Mouse (Mus musculus) erythroid progenitor cell, adult 5-6 weeks (primary cell): Measurements from ENCODE around the gene 6720489N17Rik. TPM values are rescaled to one million over a fixed set of nuclear protein-coding genes. Genes with fewer than 3 reads are reported as not detected.
"Not testable (repeated sequence)": the region's sequence is repeated elsewhere in the genome, so short reads cannot be mapped to it uniquely, and the experiment has no call there.

Source experiments
- ATAC-seq: replicated peaks from 2 replicates; pipeline ENCODE4 v1.8.0; 2016; ENCODE audit warnings: moderate number of reproducible peaks, mild to moderate bottlenecking, moderate TSS enrichment, inconsistent platforms; ENCODE audit not compliant: poor library complexity, low FRiP score, severe bottlenecking
- total RNA-seq, 2 experiments: library from RNA; stranded (forward) in 1 of 2; stranded (reverse) in 1 of 2; fragments of 150-400 nt in 1 of 2; fragments of 186-747, 209-891 nt in 1 of 2; gene quantifications; 2 replicates each; pipeline versions ENCODE4 v1.2.3 to v1.2.4; 2015 to 2017; ENCODE audit warnings: low replicate concordance in 2 of 2

The 6720489N17Rik gene
- total RNA-seq (2015; ENCODE audit: low replicate concordance) (1.8 and 4.2 TPM in 2 replicates), total RNA-seq (2017; ENCODE audit: low replicate concordance) (4.9 and 33.1 TPM in 2 replicates)

DNA sequence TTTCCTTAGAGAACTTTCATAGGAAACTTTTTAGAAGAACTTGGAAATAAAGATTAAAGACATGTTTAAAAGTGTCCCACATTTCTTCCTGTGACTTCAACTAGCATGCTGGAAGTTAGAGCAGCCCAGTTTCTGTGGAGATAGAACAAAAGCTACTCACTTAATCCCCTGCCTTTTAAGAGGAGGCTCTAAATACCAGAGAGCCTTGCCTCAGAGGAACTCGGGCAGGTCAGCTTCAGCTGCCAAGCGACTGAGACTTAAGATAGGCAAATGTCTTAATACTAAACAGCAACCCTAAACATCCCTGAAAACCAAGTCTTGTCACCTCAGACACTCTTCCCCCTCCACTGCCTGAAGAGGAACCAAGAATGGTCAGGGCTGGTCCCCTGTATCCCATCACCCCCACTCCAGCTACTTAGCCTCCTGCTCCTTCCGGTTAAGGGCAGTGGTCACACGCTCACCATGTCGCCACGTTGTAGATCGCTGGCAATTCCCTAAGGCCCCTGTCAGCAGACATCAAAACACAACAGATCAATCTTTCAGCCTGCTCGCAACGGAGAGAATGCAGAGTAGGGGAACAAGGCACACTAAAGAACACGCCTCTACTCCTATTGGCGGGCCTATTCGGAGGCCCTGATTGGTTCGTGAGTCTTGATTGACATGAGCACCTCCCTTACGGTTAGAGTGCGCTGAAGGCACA, at the start of gene 6720489N17Rik:
6720489N17Rik (minus strand) TSS at position 606 of the 700 bp plus-strand sequence.
- ATAC-seq: peak; percentile 100

DNA sequence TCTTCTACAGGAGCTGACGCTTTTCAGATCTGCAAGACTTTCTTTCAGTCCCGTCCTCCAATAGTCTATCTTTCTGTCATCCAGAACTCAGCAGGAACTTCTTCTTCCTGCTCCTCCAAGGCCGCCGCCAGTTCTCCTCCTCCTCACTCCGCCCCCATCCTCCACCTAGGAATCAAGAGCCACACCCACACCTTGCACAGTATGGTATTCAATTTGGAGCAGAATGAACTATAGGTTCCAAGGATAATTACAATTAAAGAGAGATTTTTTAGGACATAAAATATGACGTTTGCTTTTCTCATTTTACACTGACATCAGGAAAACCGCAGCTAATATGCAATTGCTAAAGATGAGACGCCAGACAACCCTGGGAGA, 29.4 kb upstream of the 6720489N17Rik start:
- ATAC-seq: no peak

DNA sequence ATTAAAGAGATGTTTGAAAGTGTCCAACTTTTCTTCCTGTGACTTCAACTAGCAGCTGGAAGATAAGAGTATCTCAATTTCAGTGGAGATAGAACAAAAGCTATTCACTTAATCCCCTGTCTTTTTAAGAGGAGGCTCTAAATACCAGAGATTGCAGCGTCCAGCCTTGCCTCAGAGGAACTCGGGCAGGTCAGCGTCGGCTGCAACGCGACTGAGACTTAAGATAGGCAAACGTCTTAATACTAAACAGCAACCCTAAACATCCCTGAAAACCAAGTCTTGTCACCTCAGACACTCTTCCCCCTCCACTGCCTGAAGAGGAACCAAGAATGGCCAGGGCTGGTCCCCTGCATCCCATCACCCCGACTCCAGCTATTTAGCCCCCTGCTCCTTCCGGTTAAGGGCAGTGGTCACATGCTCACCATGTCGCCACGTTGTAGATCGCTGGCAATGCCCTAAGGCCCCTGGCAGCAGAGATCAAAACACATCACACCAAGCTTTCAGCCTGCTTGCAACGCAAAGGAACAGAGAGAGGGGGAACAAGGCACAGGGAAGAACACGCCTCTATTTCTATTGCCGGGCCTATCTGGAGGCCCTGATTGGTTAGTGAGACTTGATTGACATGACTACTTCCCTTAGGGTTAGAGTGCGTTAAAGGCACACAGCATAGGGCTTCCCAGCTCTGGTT, 28.8 kb upstream of the 6720489N17Rik start:
- ATAC-seq: not testable (repeated sequence)

DNA sequence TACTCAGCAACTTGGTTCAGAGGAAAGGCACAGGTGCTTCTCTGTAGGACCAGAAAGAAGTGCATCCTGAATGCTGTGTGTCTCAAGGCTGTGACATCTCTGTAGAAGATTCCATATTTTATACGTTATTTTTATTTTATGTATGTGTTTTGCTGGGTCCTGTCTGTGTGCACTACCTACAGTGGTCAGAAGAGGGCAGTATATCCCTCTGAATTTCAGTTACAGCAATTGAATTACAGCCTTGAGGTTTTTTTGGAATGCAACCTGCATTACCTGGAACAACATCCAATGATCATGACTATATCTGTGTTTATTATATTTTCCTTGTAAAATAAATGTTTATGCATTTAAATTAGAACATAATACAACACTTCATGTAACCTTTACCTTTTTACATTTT, 3.1 kb upstream of the 6720489N17Rik start:
- not testable (repeated sequence) for ATAC-seq

DNA sequence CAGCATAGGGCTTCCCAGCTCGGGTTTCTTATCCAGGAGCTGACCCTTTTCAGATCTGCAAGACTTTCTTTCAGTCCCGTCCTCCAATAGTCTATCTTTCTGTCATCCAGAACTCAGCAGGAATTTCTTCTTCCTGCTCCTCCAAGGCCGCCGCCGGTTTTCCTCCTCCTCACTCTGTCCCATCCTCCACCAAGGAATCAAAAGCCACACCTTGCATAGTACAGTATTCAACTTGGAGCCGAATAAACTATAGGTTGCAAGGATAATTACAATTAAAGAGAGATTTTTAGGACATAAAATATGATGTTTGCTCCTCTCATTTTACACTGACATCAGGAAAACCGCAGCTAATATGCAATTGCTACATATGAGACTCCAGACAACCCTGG, 289 bp upstream of the 6720489N17Rik start:
- ATAC-seq: not testable (repeated sequence)

DNA sequence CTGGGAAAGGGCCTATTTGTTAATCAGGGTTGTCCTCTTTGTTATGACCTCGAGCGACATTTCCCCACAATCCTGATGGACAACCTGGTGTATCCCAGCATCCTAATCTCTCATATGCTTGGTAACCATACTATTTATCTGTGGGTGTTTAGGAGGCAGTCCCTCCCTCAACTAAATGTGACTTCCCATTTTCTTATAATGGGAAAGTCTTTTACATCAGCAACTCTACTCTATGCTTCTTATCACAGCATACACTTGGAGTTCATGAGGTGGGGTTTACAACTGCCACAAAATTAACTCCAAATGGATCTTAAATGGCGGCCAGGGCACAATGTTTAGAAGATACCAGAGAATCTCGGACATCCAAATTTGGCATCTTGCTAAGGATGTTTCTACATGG, 6.5 kb downstream of the 6720489N17Rik start:
- ATAC-seq: not testable (repeated sequence)

DNA sequence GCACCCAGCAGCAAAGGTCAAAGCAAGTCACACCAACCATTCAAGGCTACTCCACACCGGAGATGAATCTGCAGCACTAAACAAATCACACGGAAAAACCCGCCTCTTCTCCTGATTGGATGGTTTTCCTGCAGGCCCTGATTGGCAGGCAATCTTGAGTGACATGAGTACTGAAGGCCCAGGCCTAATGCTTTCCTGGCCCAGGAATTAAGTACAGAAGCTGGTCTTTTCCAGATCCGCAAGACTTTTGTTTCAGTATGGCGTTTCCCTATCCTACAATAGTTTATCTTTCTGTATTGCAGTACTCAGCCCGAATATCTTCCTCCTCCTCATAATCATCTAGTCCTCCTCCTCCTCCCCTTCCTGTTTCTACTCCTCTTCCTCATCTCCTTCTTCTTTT, 52.9 kb downstream of the 6720489N17Rik start, which contains the start of gene Zfp934:
Zfp934 (minus strand) TSS at position 101 of the 400 bp plus-strand sequence.
- not testable (repeated sequence) for ATAC-seq

DNA sequence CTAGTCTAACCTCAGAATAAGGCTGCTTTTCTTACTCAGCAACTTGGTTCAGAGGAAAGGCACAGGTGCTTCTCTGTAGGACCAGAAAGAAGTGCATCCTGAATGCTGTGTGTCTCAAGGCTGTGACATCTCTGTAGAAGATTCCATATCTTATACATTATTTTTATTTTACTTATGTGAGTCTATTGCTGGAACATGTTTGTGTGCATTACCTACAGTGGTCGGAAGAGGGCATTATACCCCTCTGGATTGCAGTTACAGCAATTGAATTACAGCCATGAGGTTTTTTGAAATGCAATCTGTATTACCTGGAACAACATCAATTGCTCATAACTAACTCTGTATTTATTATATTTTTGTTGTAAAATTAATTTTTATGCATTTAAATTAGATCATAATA, 62.3 kb downstream of the 6720489N17Rik start:
- not testable (repeated sequence) for ATAC-seq

DNA sequence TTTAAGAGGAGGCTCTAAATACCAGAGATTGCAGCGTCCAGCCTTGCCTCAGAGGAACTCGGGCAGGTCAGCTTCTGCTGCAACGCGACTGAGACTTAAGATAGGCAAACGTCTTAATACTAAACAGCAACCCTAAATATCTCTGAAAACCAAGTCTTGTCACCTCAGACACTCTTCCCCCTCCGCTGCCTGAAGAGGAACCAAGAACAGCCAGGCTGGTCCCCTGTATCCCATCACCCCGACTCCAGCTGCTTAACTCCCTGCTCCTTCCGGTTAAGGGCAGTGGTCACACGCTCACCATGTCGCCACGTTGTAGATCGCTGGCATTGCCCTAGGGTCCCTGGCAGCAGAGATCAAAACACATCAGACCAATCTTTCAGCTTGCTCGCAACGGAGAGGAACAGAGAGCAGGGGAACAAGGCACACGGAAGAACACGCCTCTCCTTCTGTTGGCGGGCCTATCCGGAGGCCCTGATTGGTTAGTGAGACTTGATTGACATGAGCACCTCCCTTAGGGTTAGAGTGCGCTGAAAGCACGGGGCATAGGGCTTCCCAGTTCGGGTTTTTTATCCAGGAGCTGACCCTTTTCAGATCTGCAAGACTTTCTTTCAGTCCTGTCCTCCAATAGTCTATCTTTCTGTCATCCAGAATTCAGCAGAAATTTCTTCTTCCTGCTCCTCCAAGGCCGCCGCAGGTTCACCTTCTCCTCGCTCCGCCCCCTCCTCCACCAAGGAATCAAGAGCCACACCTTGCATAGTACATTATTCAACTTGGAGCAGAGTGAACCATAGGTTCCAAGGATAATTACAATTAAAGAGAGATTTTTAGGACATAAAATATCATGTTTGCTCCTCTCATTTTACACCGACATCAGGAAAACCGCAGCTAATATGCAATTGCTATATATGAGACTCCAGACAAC, 65.5 kb downstream of the 6720489N17Rik start, which contains the start of gene Zfp935:
Zfp935 (minus strand) TSS at position 323 of the 922 bp plus-strand sequence.
- peak; percentile 75 for ATAC-seq

Other genes starting within 250 kb of the 6720489N17Rik start
- gene Gm3604, start 241.0 kb downstream of the 6720489N17Rik start, total RNA-seq (2015; ENCODE audit: low replicate concordance): 4.2 and 12.6 TPM in 2 replicates
- 5.5 and 7.3 TPM in 2 replicates for gene Gm3604, start 241.0 kb downstream of the 6720489N17Rik start, total RNA-seq (2017; ENCODE audit: low replicate concordance)
- 1.8 TPM in 1 of 2 replicates, not detected in the other for gene Gm49359, start 157.3 kb downstream of the 6720489N17Rik start, total RNA-seq (2015; ENCODE audit: low replicate concordance)
- gene Gm49359, start 157.3 kb downstream of the 6720489N17Rik start, total RNA-seq (2017; ENCODE audit: low replicate concordance): 0.51 and 1.6 TPM in 2 replicates
- gene Zfp935, start 65.7 kb downstream of the 6720489N17Rik start, total RNA-seq (2015; ENCODE audit: low replicate concordance): 4.3 TPM in 1 of 2 replicates, not detected in the other
- gene Zfp935, start 65.7 kb downstream of the 6720489N17Rik start, total RNA-seq (2017; ENCODE audit: low replicate concordance): 3.5 TPM in 1 of 2 replicates, not detected in the other
- gene Zfp934, start 53.0 kb downstream of the 6720489N17Rik start, total RNA-seq (2015; ENCODE audit: low replicate concordance): 5.0 and 12.2 TPM in 2 replicates
- gene Zfp934, start 53.0 kb downstream of the 6720489N17Rik start, total RNA-seq (2017; ENCODE audit: low replicate concordance): 6.8 and 7.0 TPM in 2 replicates
- gene Platr25, start 136.5 kb upstream of the 6720489N17Rik start, total RNA-seq (2015; ENCODE audit: low replicate concordance): 8.0 and 10.1 TPM in 2 replicates
- 7.8 and 10.3 TPM in 2 replicates for gene Platr25, start 136.5 kb upstream of the 6720489N17Rik start, total RNA-seq (2017; ENCODE audit: low replicate concordance)
- 0.72 and 1.3 TPM in 2 replicates for gene Gm5141, start 161.6 kb upstream of the 6720489N17Rik start, total RNA-seq (2015; ENCODE audit: low replicate concordance)
- gene Gm5141, start 161.6 kb upstream of the 6720489N17Rik start, total RNA-seq (2017; ENCODE audit: low replicate concordance): 0.77 TPM in 1 of 2 replicates, not detected in the other
- gene Fbp2, start 234.2 kb upstream of the 6720489N17Rik start, total RNA-seq (2015; ENCODE audit: low replicate concordance): not detected in 2 replicates
- not detected in 2 replicates for gene Fbp2, start 234.2 kb upstream of the 6720489N17Rik start, total RNA-seq (2017; ENCODE audit: low replicate concordance)